Mouse (Mus musculus) bone marrow, adult 2 months (tissue): Measurements from ENCODE around the gene Tanc2. TPM values are rescaled to one million over a fixed set of nuclear protein-coding genes. Genes with fewer than 3 reads are reported as not detected.

Experiments
- H3K27ac ChIP-seq: fragments of 200-500 bp; 2 replicates; pipeline ENCODE4 v1.5.1; 2012; ENCODE audit warnings: low read depth, mild to moderate bottlenecking, control low read depth, inconsistent platforms, low read length; ENCODE audit not compliant: control insufficient read depth, poor library complexity, insufficient read depth
- H3K4me1 ChIP-seq: fragments of 200-500 bp; 2 replicates; pipeline ENCODE4 v1.6.1; 2011; ENCODE audit warnings: low read length; ENCODE audit not compliant: control insufficient read depth, insufficient read depth
- H3K4me3 ChIP-seq: fragments of 200-500 bp; replicated peaks from 2 replicates; pipeline ENCODE3; 2011; ENCODE audit warnings: mild to moderate bottlenecking, low read depth, low read length, control low read depth; ENCODE audit not compliant: control insufficient read depth
- CTCF ChIP-seq: fragments of 200-500 bp; IDR thresholded peaks from 2 replicates; pipeline ENCODE4 v1.5.1; 2011; ENCODE audit warnings: low read length, control low read depth; ENCODE audit not compliant: control insufficient read depth, insufficient read depth
- POLR2A ChIP-seq: fragments of 200-500 bp; IDR thresholded peaks from 2 replicates; pipeline ENCODE4 v1.6.1; 2011; ENCODE audit warnings: low read depth, mild to moderate bottlenecking, control low read depth, low read length, borderline replicate concordance; ENCODE audit not compliant: control insufficient read depth
- WGBS: fragments of 180-500 bp; shearing (Covaris S2); methylation state at CpG from one replicate; pipeline ENCODE4 v1.1.7; 2018; 5-methylcytosine and 5-hydroxymethylcytosine counted together
- polyA plus RNA-seq: library from polyadenylated mRNA; stranded (reverse); fragments of >200 nt; gene quantifications from 2 replicates; pipeline ENCODE4 v1.2.4, GENCODE M21; 2011; ENCODE audit warnings: low replicate concordance; ENCODE audit not compliant: missing spikeins, insufficient read depth, insufficient read length

Gene Tanc2
- polyA plus RNA-seq, 1 experiment: 5.7 TPM

GRCm38 (mm10) chr11:105558091-105558490 lies 31.7 kb upstream of the Tanc2 start:
- no peak overlapping the region for H3K27ac ChIP-seq
- H3K4me1 ChIP-seq: no peaks in the 10 kb centered on the region; the same call in 1 of the 2 replicates
- H3K4me3 ChIP-seq: no peak overlapping the region
- TF ChIP-seq POLR2A (no peak), CTCF (no peak)

- WGBS: 68% methylated on average over 6 of the region's 6 CpGs
- Histone ChIP-seq H3K27ac (no peak overlapping the region), H3K4me1 (no peaks in the 10 kb centered on the region; the same call in 1 of the 2 replicates), H3K4me3 (no peak overlapping the region)
- no peak for TF ChIP-seq POLR2A
- no peak for TF ChIP-seq CTCF
Observed at GRCm38 (mm10) chr11:105558803-105559505, 30.8 kb upstream of the Tanc2 start.

- no peak overlapping the region for H3K4me3 ChIP-seq
- H3K27ac ChIP-seq: no peak overlapping the region
- WGBS: 82% methylated on average over 3 of the region's 3 CpGs
- H3K4me1 ChIP-seq: no peaks in the 10 kb centered on the region
- TF ChIP-seq CTCF: no peak
- TF ChIP-seq POLR2A: no peak
Observed at GRCm38 (mm10) chr11:105563546-105563945, 26.2 kb upstream of the Tanc2 start.

- Histone ChIP-seq H3K27ac (no peak overlapping the region), H3K4me1 (no peaks in the 10 kb centered on the region), H3K4me3 (no peak overlapping the region)
- WGBS: 71% methylated on average over 1 of the region's 1 CpGs
- no peak for TF ChIP-seq CTCF
- no peak for TF ChIP-seq POLR2A
Observed at GRCm38 (mm10) chr11:105567221-105567641, 22.6 kb upstream of the Tanc2 start.

- TF ChIP-seq CTCF: no peak
- no peak for TF ChIP-seq POLR2A
- WGBS: 85% methylated on average over 8 of the region's 8 CpGs
- H3K4me1 ChIP-seq: no peaks in the 10 kb centered on the region
Observed at GRCm38 (mm10) chr11:105571996-105572395, 17.8 kb upstream of the Tanc2 start.

GRCm38 (mm10) chr11:105574241-105574640 lies 15.5 kb upstream of the Tanc2 start:
- Histone ChIP-seq H3K4me3 (no peak overlapping the region), H3K4me1 (no peaks in the 10 kb centered on the region), H3K27ac (no peak overlapping the region)
- TF ChIP-seq POLR2A: no peak
- no peak for TF ChIP-seq CTCF
- WGBS: 58% methylated on average over 7 of the region's 7 CpGs

More at GRCm38 (mm10) chr11:105571996-105572395, 17.8 kb upstream of the Tanc2 start:
- H3K4me3 ChIP-seq: no peak overlapping the region
- no peak overlapping the region for H3K27ac ChIP-seq

GRCm38 (mm10) chr11:105577211-105577610 lies 12.6 kb upstream of the Tanc2 start:
- no peak overlapping the region for H3K27ac ChIP-seq
- no peak overlapping the region for H3K4me3 ChIP-seq
- TF ChIP-seq CTCF: no peak
- TF ChIP-seq POLR2A: no peak
- no peaks in the 10 kb centered on the region for H3K4me1 ChIP-seq

- H3K27ac ChIP-seq: no peak overlapping the region
Observed at GRCm38 (mm10) chr11:105582020-105582419, 7.8 kb upstream of the Tanc2 start.

More at GRCm38 (mm10) chr11:105582020-105582419, 7.8 kb upstream of the Tanc2 start:
- Histone ChIP-seq H3K4me3 (no peak overlapping the region), H3K4me1 (no peaks in the 10 kb centered on the region)
- 73% methylated on average over 3 of the region's 3 CpGs for WGBS
- TF ChIP-seq CTCF (no peak), POLR2A (no peak)
